Mouse (Mus musculus) left cerebral cortex, adult 6 months (tissue): ENCODE measurements around the gene Wdr5b. TPM values are rescaled to one million over a fixed set of nuclear protein-coding genes. Genes with fewer than 3 reads are reported as not detected.

Experiments
- long read RNA-seq, 2 experiments: library from polyadenylated mRNA; unstranded; transcript quantifications; one replicate each; pipeline ENCODE4 v2.0.0; 2019 to 2020
- polyA plus RNA-seq: library from polyadenylated mRNA; unstranded; fragments of <200 nt; fragmentation: Nextera tagmentation; gene quantifications from 2 replicates; pipeline ENCODE4 v1.2.3, GENCODE M21; 2021

The Wdr5b gene
- polyA plus RNA-seq = 3.6 and 5.3 TPM in 2 replicates
- long read RNA-seq, experiment 1, transcript Wdr5b-201 (1 exons, 2,739 nt) = major isoform, 38 of 38 reads
- long read RNA-seq, experiment 1, partial matches to known transcripts = 0 of 38 reads
- long read RNA-seq, experiment 1, other reads (novel, unspliced or antisense) = 0 of 38 reads
- long read RNA-seq, experiment 2, transcript Wdr5b-201 (1 exons, 2,739 nt) = major isoform, 11 of 11 reads
- long read RNA-seq, experiment 2, partial matches to known transcripts = 0 of 11 reads
- long read RNA-seq, experiment 2, other reads (novel, unspliced or antisense) = 0 of 11 reads

GRCm38 (mm10) chr16:36040640-36041624 lies at the start of gene Wdr5b:
Wdr5b (plus strand) TSS chr16:36041190.

GRCm38 (mm10) chr16:36071450-36072379 lies 30.7 kb downstream of the Wdr5b start, which contains the start of the genes Fam162a and Ccdc58:
Fam162a (minus strand) TSS chr16:36071594.
Ccdc58 (plus strand) TSS chr16:36071685.

Other genes with a start within 250 kb of the Wdr5b start
- 0.16 and 0.21 TPM in 2 replicates for gene Parp14, start 169.6 kb upstream of the Wdr5b start, polyA plus RNA-seq
- gene Parp9, start 102.7 kb upstream of the Wdr5b start, polyA plus RNA-seq = 2.0 and 2.3 TPM in 2 replicates
- 1.4 and 1.7 TPM in 2 replicates for gene Dtx3l, start 102.0 kb upstream of the Wdr5b start, polyA plus RNA-seq
- 38.2 and 56.5 TPM in 2 replicates for gene Kpna1, start 62.4 kb upstream of the Wdr5b start, polyA plus RNA-seq
- 240 and 250 TPM in 2 replicates for gene Fam162a, start 30.4 kb downstream of the Wdr5b start, polyA plus RNA-seq
- gene Ccdc58, start 30.5 kb downstream of the Wdr5b start, polyA plus RNA-seq = 23.1 and 26.5 TPM in 2 replicates
- not detected in 2 replicates for gene Csta1, start 90.1 kb downstream of the Wdr5b start, polyA plus RNA-seq
- gene Stfa2l1, start 115.6 kb downstream of the Wdr5b start, polyA plus RNA-seq = not detected in 2 replicates
- not detected in 2 replicates for gene Gm5483, start 143.0 kb downstream of the Wdr5b start, polyA plus RNA-seq
- gene Gm5416, start 169.2 kb downstream of the Wdr5b start, polyA plus RNA-seq = not detected in 2 replicates
- 0.63 TPM in 1 of 2 replicates, not detected in the other for gene 2010005H15Rik, start 180.3 kb downstream of the Wdr5b start, polyA plus RNA-seq
- not detected in 2 replicates for gene Stfa1, start 235.8 kb downstream of the Wdr5b start, polyA plus RNA-seq